Mouse (Mus musculus): ENCODE data around the gene Egfem1.

- no peak for TF ChIP-seq POLR2A (IDR thresholded peaks at IDR 0.05; ENCODE audit: insufficient read length, low read depth)
- TF ChIP-seq E2F4 (IDR thresholded peaks at IDR 0.05; ENCODE audit: insufficient read depth): no peak
- no peak for TF ChIP-seq USF1 (IDR thresholded peaks at IDR 0.05; ENCODE audit: low read depth)
- TF ChIP-seq MYOD1 (IDR thresholded peaks at IDR 0.05; ENCODE audit: control insufficient read depth in 1 of 3, insufficient read length in 2 of 3, low read depth in 2 of 3): no peak
- TF ChIP-seq MAX (IDR thresholded peaks at IDR 0.05; ENCODE audit: low read depth): no peak
These were observed 210.4 kb downstream of the Egfem1 start for GRCm38 (mm10) chr3:29292251-29292650.
